Mouse (Mus musculus) mature B cell (primary cell): ENCODE results near the gene St3gal5.

Experiments used
- in situ Hi-C: fragments of 300-500 bp; cut with MboI; formaldehyde crosslinking; loops from 2 replicates; pipeline ENCODE4 v1.14.3; 2019

St3gal5 gene

GRCm38 (mm10) chr6:72203279-72203678, 105.9 kb downstream of the St3gal5 start:
- in situ Hi-C loops: no loop called here
